In the genomic region with DNA sequence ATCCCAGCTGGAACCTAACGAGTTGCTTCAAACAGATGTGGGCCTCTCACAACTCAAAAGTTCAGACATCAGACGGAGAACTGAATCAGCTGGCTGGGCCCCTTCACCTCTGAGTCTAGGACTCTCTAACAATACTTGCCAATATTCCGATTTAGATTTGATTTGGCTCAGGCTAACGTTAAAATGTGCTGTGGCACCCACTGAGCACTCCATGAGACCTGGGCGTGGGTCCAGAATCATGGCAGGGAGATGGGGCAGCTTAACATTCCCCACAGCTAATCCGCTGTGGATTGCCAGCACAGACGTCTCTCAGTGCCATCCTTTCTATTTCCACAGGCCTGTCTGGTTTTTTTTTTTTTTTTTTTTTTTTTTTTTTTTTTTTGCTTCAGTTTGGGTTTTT, we compare ENCODE assay signal across 20 mouse cellular contexts. TPM values are rescaled to one million over a fixed set of nuclear protein-coding genes. Genes with fewer than 3 reads are reported as not detected.
DNase-seq lines count a peak whose midpoint lies in the region; ATAC-seq and TF ChIP-seq lines count a peak whose summit lies in the region.
"Had no signal": no experiment of that assay in that cellular context is flagged by ENCODE, and none has a peak within 500 bp of the region (broad histone marks: within the 10 kb centered on the region; RNA-seq: fewer than 3 reads in every experiment).

No protein-coding gene starts in this region.

- peaks cover 92% of the 10 kb centered on the region for H3K4me1 ChIP-seq in hindbrain, embryonic 13.5 days (replicated peaks)
- H3K4me1 ChIP-seq in hindbrain, postnatal 0 days (ENCODE audit: insufficient read depth, low read length): peaks cover 32% of the 10 kb centered on the region
- H3K4me1 ChIP-seq in forebrain, embryonic 12.5 days: peaks cover 82% of the 10 kb centered on the region
- peaks cover 66% of the 10 kb centered on the region for H3K4me1 ChIP-seq in midbrain, embryonic 14.5 days (ENCODE audit: control insufficient read depth, insufficient read depth, low read length)
- H3K4me1 ChIP-seq in lung, adult 2 months (ENCODE audit: control insufficient read depth, insufficient read depth, low read length): no peaks in the 10 kb centered on the region

- H3K27me3 ChIP-seq in hindbrain, embryonic 13.5 days: no peaks in the 10 kb centered on the region
- no peaks in the 10 kb centered on the region for H3K27me3 ChIP-seq in hindbrain, postnatal 0 days (ENCODE audit: insufficient read depth, low read length)
- no peaks in the 10 kb centered on the region for H3K27me3 ChIP-seq in forebrain, embryonic 12.5 days
- H3K27me3 ChIP-seq in midbrain, embryonic 14.5 days (ENCODE audit: control insufficient read depth, insufficient read depth, low read length): no peaks in the 10 kb centered on the region

- H3K4me2 ChIP-seq in hindbrain, embryonic 13.5 days: no peak overlapping the region
- H3K4me2 ChIP-seq in hindbrain, postnatal 0 days (ENCODE audit: low read depth, low read length): no peak overlapping the region
- H3K4me2 ChIP-seq in forebrain, embryonic 12.5 days: peak overlapping the region; percentile 48; the same call in 1 of the 2 replicates
- 0 out of 2 replicates have a peak overlapping the region, but pooled peaks have one; percentile 96 for H3K4me2 ChIP-seq in midbrain, embryonic 14.5 days (ENCODE audit: low read length)
- H3K4me2 ChIP-seq: limb, embryonic 13.5 days had no signal

- ATAC-seq in hindbrain, embryonic 13.5 days (ENCODE audit: low FRiP score): no peak
- ATAC-seq in hindbrain, postnatal 0 days: no peak
- ATAC-seq in forebrain, embryonic 12.5 days (ENCODE audit: low FRiP score): no peak
- ATAC-seq in midbrain, embryonic 14.5 days (ENCODE audit: low FRiP score, low TSS enrichment): no peak
- ATAC-seq in megakaryocyte, adult 5-6 weeks (ENCODE audit: poor library complexity, severe bottlenecking): no peak

- H3K9me3 ChIP-seq in hindbrain, embryonic 13.5 days: no peaks in the 10 kb centered on the region
- H3K9me3 ChIP-seq in hindbrain, postnatal 0 days (ENCODE audit: low read length): no peaks in the 10 kb centered on the region
- no peaks in the 10 kb centered on the region for H3K9me3 ChIP-seq in forebrain, embryonic 12.5 days
- H3K9me3 ChIP-seq in midbrain, embryonic 14.5 days (ENCODE audit: control insufficient read depth, low read length): no peaks in the 10 kb centered on the region
- H3K9me3 ChIP-seq: limb, embryonic 13.5 days had no signal

- H3K36me3 ChIP-seq in hindbrain, embryonic 13.5 days: peaks cover 79% of the 10 kb centered on the region
- H3K36me3 ChIP-seq in hindbrain, postnatal 0 days (ENCODE audit: insufficient read depth, low read length): peaks cover 22% of the 10 kb centered on the region; the same call in 1 of the 2 replicates
- peaks cover 74% of the 10 kb centered on the region for H3K36me3 ChIP-seq in forebrain, embryonic 12.5 days (replicated peaks)
- peaks cover 85% of the 10 kb centered on the region for H3K36me3 ChIP-seq in midbrain, embryonic 14.5 days (ENCODE audit: control insufficient read depth, insufficient read depth, low read length)

- 0 out of 2 replicates have a peak overlapping the region, but pooled peaks have one; percentile 24 for H3K9ac ChIP-seq in hindbrain, embryonic 13.5 days
- H3K9ac ChIP-seq in hindbrain, postnatal 0 days (replicated peaks; ENCODE audit: low read length): no peak overlapping the region
- H3K9ac ChIP-seq in forebrain, embryonic 12.5 days: no peak overlapping the region
- H3K9ac ChIP-seq in midbrain, embryonic 14.5 days (replicated peaks; ENCODE audit: low read length): no peak overlapping the region
- H3K9ac ChIP-seq: limb, embryonic 13.5 days had no signal

- TF ChIP-seq CTCF in hindbrain, postnatal 0 days (IDR thresholded peaks at IDR 0.05; ENCODE audit: low read depth): no peak
- no peak for TF ChIP-seq CTCF in lung, adult 2 months (IDR thresholded peaks at IDR 0.05; ENCODE audit: insufficient read depth, low read length)

- H3K4me3 ChIP-seq in hindbrain, embryonic 13.5 days: no peak overlapping the region
- H3K4me3 ChIP-seq in hindbrain, postnatal 0 days (ENCODE audit: low read length): no peak overlapping the region
- H3K4me3 ChIP-seq in forebrain, embryonic 12.5 days (replicated peaks): no peak overlapping the region
- no peak overlapping the region for H3K4me3 ChIP-seq in midbrain, embryonic 14.5 days (replicated peaks; ENCODE audit: low read depth, low read length)
- H3K4me3 ChIP-seq in lung, adult 2 months (replicated peaks; ENCODE audit: extremely low read depth, low read depth, low read length): no peak overlapping the region
- H3K4me3 ChIP-seq: erythroblast, embryonic 14.5 days; limb, embryonic 13.5 days had no signal

- WGBS in hindbrain, embryonic 13.5 days: 64% methylated on average over 7 of the region's 7 CpGs
- 32% methylated on average over 7 of the region's 7 CpGs for WGBS in hindbrain, postnatal 0 days
- 45% methylated on average over 7 of the region's 7 CpGs for WGBS in forebrain, embryonic 12.5 days
- 48% methylated on average over 7 of the region's 7 CpGs for WGBS in midbrain, embryonic 14.5 days
- WGBS in lung, adult 2 months: 72% methylated on average over 7 of the region's 7 CpGs

- no peak for TF ChIP-seq POLR2A in lung, adult 2 months (IDR thresholded peaks at IDR 0.05; ENCODE audit: borderline replicate concordance, extremely low read depth, low read depth, low read length)

- H3K27ac ChIP-seq in hindbrain, embryonic 13.5 days: peak overlapping the region; percentile 95
- no peak overlapping the region for H3K27ac ChIP-seq in hindbrain, postnatal 0 days
- peak overlapping the region; percentile 92; the same call in 1 of the 2 replicates for H3K27ac ChIP-seq in forebrain, embryonic 12.5 days
- peak overlapping the region; percentile 92 for H3K27ac ChIP-seq in midbrain, embryonic 14.5 days (replicated peaks; ENCODE audit: low read depth, low read length)
- H3K27ac ChIP-seq: limb, embryonic 13.5 days; stomach, postnatal 0 days had no signal

- no peak for DNase-seq in hindbrain, postnatal 0 days (ENCODE audit: low spot score)
- DNase-seq in Muller cell, postnatal 12 days (ENCODE audit: inconsistent ontology term): peak; percentile 14
- peak; percentile 54 for DNase-seq in midbrain, embryonic 14.5 days
- no peak for DNase-seq in lung, adult 2 months
- DNase-seq: adrenal gland, postnatal 36 days; cerebellum, adult 8-10 months; heart, postnatal 10 days; kidney, adult 18-20 months; kidney, postnatal 36 days; lung, adult 18-20 months had no signal

RNA-seq across cellular contexts. Expression of a gene that starts 5.8 kb away (rescaled TPM):
- polyA plus RNA-seq in hindbrain, embryonic 13.5 days (2015; fragmentation: Nextera tagmentation; extraction: Ambion mirVana): 25.0 and 27.1 TPM in 2 replicates
- 2.3 and 4.1 TPM in 2 replicates for total RNA-seq in hindbrain, postnatal 0 days (2014; rRNA removed)
- 15.7 and 18.3 TPM in 2 replicates for polyA plus RNA-seq in hindbrain, postnatal 0 days (2015; fragmentation: Nextera tagmentation; extraction: Ambion mirVana)
- 18.1 and 19.7 TPM in 2 replicates for polyA plus RNA-seq in forebrain, embryonic 12.5 days (2016; fragmentation: Nextera tagmentation; extraction: Ambion mirVana)
- 23.8 and 30.8 TPM in 2 replicates for polyA plus RNA-seq in midbrain, embryonic 14.5 days (2014; fragmentation: Nextera tagmentation; extraction: Ambion mirVana)
- polyA plus RNA-seq in lung, adult 2 months (2012; rRNA removed): 2.3 and 2.5 TPM in 2 replicates
- total RNA-seq in megakaryocyte, adult 5-6 weeks (2015): 1.1 TPM in 1 of 2 replicates, not detected in the other
- not detected in 2 replicates for total RNA-seq in megakaryocyte, adult 5-6 weeks (2017)
- total RNA-seq: MEL had no signal
- polyA plus RNA-seq: erythroblast, embryonic 14.5 days had no signal

RNA-seq across cellular contexts. Expression of a gene that starts 7.8 kb away (rescaled TPM):
- polyA plus RNA-seq in hindbrain, embryonic 13.5 days (2015; fragmentation: Nextera tagmentation; extraction: Ambion mirVana): 294 and 312 TPM in 2 replicates
- 156 and 184 TPM in 2 replicates for total RNA-seq in hindbrain, postnatal 0 days (2014; rRNA removed)
- 158 and 171 TPM in 2 replicates for polyA plus RNA-seq in hindbrain, postnatal 0 days (2015; fragmentation: Nextera tagmentation; extraction: Ambion mirVana)
- polyA plus RNA-seq in forebrain, embryonic 12.5 days (2016; fragmentation: Nextera tagmentation; extraction: Ambion mirVana): 218 and 251 TPM in 2 replicates
- 321 and 376 TPM in 2 replicates for polyA plus RNA-seq in midbrain, embryonic 14.5 days (2014; fragmentation: Nextera tagmentation; extraction: Ambion mirVana)
- 1.2 and 2.1 TPM in 2 replicates for polyA plus RNA-seq in lung, adult 2 months (2012; rRNA removed)
- not detected in 2 replicates for total RNA-seq in megakaryocyte, adult 5-6 weeks (2015)
- not detected in 2 replicates for total RNA-seq in megakaryocyte, adult 5-6 weeks (2017)
- total RNA-seq: gastrocnemius, adult 18-20 months; heart, postnatal 10 days had no signal
- polyA plus RNA-seq: erythroblast, embryonic 14.5 days; spleen, adult 2 months had no signal

RNA-seq across cellular contexts. Expression of a gene that starts 42.2 kb away (rescaled TPM):
- 1.0 and 1.5 TPM in 2 replicates for polyA plus RNA-seq in hindbrain, embryonic 13.5 days (2015; fragmentation: Nextera tagmentation; extraction: Ambion mirVana)
- total RNA-seq in hindbrain, postnatal 0 days (2014; rRNA removed): not detected in 2 replicates
- 0.60 and 1.2 TPM in 2 replicates for polyA plus RNA-seq in hindbrain, postnatal 0 days (2015; fragmentation: Nextera tagmentation; extraction: Ambion mirVana)
- 1.0 and 1.3 TPM in 2 replicates for polyA plus RNA-seq in forebrain, embryonic 12.5 days (2016; fragmentation: Nextera tagmentation; extraction: Ambion mirVana)
- polyA plus RNA-seq in midbrain, embryonic 14.5 days (2014; fragmentation: Nextera tagmentation; extraction: Ambion mirVana): 0.36 and 1.2 TPM in 2 replicates
- polyA plus RNA-seq in lung, adult 2 months (2012; rRNA removed): 0.18 TPM in 1 of 2 replicates, not detected in the other
- total RNA-seq in megakaryocyte, adult 5-6 weeks (2015): not detected in 2 replicates
- total RNA-seq in megakaryocyte, adult 5-6 weeks (2017): not detected in 2 replicates
- total RNA-seq: adrenal gland, postnatal 36 days; gastrocnemius, adult 18-20 months; heart, postnatal 10 days; layer of hippocampus, postnatal 25 days had no signal
- polyA plus RNA-seq: erythroblast, embryonic 14.5 days; spleen, adult 2 months had no signal

RNA-seq across cellular contexts. Expression of a gene that starts 42.8 kb away (rescaled TPM):
- 58.8 and 62.2 TPM in 2 replicates for polyA plus RNA-seq in hindbrain, embryonic 13.5 days (2015; fragmentation: Nextera tagmentation; extraction: Ambion mirVana)
- 45.8 and 49.2 TPM in 2 replicates for total RNA-seq in hindbrain, postnatal 0 days (2014; rRNA removed)
- 61.7 and 63.8 TPM in 2 replicates for polyA plus RNA-seq in hindbrain, postnatal 0 days (2015; fragmentation: Nextera tagmentation; extraction: Ambion mirVana)
- 63.2 and 63.9 TPM in 2 replicates for polyA plus RNA-seq in forebrain, embryonic 12.5 days (2016; fragmentation: Nextera tagmentation; extraction: Ambion mirVana)
- polyA plus RNA-seq in midbrain, embryonic 14.5 days (2014; fragmentation: Nextera tagmentation; extraction: Ambion mirVana): 52.6 and 54.1 TPM in 2 replicates
- polyA plus RNA-seq in lung, adult 2 months (2012; rRNA removed): 18.2 and 22.6 TPM in 2 replicates
- total RNA-seq in megakaryocyte, adult 5-6 weeks (2015): 30.7 and 34.2 TPM in 2 replicates
- 41.8 and 44.3 TPM in 2 replicates for total RNA-seq in megakaryocyte, adult 5-6 weeks (2017)

Comparison
In these comparisons a context has a peak if more than half of its experiments do, and no peak if none do; other contexts are left out.
1. H3K4me2 ChIP-seq: peak in forebrain, embryonic 12.5 days (single experiment) and midbrain, embryonic 14.5 days (single experiment); none in hindbrain, embryonic 13.5 days (single experiment) and hindbrain, postnatal 0 days (single experiment).
2. DNase-seq: peak in Muller cell, postnatal 12 days (single experiment) and midbrain, embryonic 14.5 days (single experiment); none in hindbrain, postnatal 0 days (single experiment) and lung, adult 2 months (single experiment).
3. RNA of a gene that starts 7.8 kb away (polyA plus RNA-seq): 321 to 376 TPM in midbrain, embryonic 14.5 days, 294 to 312 TPM in hindbrain, embryonic 13.5 days, 218 to 251 TPM in forebrain, embryonic 12.5 days and 158 to 171 TPM in hindbrain, postnatal 0 days; 1.2 to 2.1 TPM in lung, adult 2 months; every median in the first group is over 10 times any median in the second.